Mouse (Mus musculus): ENCODE measurements around the gene Cckar. TPM values are rescaled to one million over a fixed set of nuclear protein-coding genes. Genes with fewer than 3 reads are reported as not detected.
A peak's percentile ranks its signal among the peaks of the same experiment; 100 is the strongest.
"Not testable (repeated sequence)": the region's sequence is repeated elsewhere in the genome, so short reads cannot be mapped to it uniquely, and the experiment has no call there.

Cckar gene
- total RNA-seq, 2 experiments from 2014 or later = 0.14 to 0.32 TPM

DNA sequence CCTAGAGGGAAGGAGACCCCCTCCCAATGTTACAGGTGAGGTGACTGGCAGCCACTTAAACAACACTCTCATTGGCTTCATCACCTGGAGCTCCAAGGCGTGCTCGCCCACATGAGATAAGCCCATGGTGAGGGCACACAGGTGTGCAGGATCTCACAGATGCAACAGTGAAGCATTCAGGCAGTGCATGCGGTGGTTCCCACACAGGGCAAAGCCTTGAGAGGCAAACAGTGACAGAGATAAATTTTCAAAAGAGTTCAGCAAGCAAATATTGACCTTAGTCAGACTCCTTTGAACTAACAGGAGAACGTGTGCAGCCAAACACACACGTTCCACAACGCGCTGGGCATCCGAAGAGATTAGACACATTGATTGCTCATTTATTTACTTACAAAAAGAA lies 30.8 kb downstream of the Cckar start:
- intact Hi-C loops (cut with DNase I) = no loop called here
- no peak for DNase-seq (ENCODE audit: low spot score in 2 of 2)

DNA sequence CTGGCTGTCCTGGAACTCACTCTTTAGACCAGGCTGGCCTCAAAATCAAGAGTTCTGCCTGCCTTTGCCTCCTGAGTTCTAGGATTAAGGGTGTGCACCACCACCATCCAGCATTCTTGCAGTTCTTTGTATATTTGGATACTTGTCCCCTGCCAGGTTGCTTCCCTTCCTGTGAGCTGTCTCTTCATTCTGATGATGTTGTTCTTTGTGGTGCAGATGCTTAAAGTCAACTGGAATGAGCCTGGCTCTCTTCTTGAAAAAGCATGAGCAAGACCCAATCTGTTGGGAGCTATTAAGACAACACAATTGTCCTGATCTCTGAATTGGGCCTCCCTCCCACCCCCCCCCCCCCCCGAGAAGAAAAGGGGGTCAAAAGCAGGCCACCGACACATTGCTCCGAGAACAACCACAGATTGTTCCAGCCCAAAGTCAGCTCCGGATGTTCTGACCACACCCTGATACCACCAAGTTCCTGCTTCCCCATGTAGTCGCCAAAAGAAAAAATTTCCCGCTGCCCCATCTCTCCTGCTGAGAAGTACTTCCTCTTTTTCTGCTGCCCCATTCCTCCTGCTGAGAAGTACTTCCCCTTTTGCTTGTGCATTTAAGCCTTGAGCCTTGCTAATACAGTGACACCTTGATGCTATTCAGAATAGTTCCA lies 33.9 kb downstream of the Cckar start:
- DNase-seq (ENCODE audit: low spot score in 2 of 2); intact Hi-C loops (cut with DNase I): not testable (repeated sequence)

DNA sequence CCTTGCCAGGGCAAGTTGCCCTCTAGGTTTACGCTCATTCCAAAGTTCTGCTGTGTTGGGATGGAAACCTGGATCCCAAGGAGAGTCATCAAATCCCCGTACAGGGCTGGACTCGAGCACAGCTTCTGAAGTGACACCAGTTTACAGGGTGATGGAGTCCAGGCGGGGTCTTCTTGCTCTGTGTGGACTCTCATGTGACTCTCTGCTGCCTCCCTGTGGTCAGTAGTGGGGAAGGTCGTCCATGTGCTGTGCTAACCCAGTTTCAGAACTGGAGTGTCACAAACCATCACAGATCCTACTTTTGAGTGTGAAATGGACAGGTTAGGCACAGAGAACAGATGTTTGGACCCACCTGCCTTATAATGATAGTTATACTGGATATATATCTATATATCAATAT lies 35.2 kb downstream of the Cckar start:
- intact Hi-C loops (cut with DNase I) = no loop called here
- peak; percentile 58 to 69 for DNase-seq (ENCODE audit: low spot score in 2 of 2)

DNA sequence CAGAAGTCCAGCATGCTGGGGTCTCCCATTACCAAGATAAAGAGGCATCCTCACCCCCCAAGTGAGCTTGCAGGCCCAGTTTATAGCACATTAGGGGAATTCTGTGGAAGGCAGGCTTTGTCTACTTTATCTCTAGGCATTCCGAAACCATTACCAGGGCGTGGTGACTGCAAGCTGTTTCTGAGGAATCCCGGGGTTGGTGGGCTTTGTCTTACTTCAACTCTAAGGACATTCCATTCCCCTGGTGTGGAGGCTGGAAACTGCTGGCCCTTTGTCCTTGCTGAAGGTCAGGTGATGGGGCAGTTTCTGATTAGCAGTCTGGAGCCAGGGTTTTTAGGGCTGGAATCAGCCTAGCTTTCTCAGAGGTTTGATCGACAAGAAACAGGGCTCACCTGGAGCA lies 36.0 kb downstream of the Cckar start:
- DNase-seq (ENCODE audit: low spot score in 2 of 2) = no peak
- intact Hi-C loops (cut with DNase I) = no loop called here

DNA sequence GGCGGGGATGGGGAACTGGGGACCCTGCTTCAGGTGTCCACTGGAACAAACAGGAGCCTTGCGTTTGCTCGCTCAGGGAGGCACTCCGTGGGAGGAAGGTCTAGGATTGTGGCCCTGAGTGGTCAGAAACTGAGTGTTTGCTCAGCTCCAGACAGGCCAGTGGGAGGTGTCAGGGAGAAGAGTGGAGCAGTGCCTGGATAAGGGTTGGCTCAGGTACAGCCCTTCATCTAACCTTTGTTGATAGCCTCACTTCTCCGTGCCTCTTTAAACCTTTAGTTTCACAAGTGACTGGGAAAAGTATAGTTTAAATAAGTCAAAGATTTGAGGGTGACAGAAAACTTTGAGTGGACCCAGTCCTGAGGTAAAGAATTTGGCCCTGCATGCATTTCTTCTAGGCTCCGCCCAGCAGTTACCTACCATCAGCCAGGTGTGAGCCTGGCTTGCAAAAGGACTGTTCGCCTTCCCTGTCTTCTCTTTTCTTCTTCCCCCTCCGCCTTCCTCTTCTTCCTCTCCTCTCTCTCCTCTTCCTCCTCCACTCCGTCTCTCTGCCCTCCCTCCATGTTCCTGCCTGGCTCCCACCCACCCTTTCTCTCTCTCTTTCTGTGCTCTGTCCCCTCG lies 37.1 kb downstream of the Cckar start:
- intact Hi-C loops (cut with DNase I) = no loop called here
- DNase-seq (ENCODE audit: low spot score in 2 of 2) = no peak

DNA sequence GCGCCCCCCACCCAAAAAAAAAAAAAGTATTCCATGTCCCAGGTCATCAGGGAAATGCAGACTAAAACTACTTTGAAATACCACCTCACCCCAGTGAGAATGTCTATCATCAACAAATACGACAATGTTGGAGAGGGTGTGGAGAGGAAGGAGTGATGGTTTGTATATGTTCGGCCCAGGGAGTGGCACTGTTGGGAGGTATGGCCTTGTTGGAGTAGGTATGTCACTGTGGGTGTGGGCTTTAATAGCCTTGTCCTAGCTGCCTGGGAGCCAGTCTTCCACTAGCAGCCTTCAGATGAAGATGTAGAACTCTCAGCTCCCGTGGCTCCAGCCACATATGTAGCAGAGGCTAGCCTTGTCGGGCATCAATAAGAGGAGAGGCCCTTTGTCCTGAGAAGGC lies 39.5 kb downstream of the Cckar start:
- no peak for DNase-seq (ENCODE audit: low spot score in 2 of 2)
- intact Hi-C loops (cut with DNase I) = no loop called here

DNA sequence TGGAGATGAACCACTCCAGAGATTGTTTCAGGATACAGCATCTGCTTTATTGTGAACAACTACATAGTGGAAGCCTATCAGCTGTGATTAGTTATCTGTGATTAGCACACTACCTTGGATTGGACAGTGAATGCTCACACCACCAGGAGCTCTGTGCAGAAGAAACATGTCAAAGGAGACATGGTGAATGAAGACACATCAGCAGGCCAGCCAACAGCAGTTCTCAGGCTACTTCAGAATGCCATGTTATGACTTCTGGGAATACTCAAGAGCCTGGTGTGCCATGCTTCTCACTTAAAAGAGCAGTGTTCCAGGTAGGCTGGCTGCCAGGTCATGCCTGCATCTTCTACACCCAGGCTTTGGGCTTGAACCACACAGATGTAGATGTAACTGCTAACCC lies 43.8 kb downstream of the Cckar start:
- intact Hi-C loops (cut with DNase I) = no loop called here
- DNase-seq (ENCODE audit: low spot score in 2 of 2) = no peak

DNA sequence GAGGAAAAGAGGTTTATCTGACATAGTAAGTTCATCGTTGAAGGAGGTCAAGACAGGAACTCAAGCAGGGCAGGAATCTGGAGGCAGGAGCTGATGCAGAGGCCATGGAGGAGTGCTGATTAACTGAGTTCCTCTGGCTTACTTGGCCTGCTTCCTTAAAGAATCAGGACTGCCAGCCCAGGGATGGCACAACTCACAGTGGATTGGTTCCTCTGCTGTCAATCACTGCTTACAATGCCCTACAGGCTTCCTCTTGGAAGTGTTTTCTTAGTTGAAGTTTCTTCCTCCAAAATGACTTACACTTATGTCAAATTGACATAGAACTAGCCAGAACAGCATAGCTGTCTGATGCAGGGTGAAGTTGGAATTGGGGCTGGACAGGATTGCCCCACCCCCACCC lies 45.1 kb downstream of the Cckar start:
- DNase-seq (ENCODE audit: low spot score in 2 of 2) = no peak
- intact Hi-C loops (cut with DNase I) = no loop called here

GRCm38 (mm10) chr5:53661508-53661907 lies 46.0 kb downstream of the Cckar start:
- intact Hi-C loops (cut with DNase I) = no loop called here
- DNase-seq (ENCODE audit: low spot score in 2 of 2) = no peak

- intact Hi-C loops (cut with DNase I) = no loop called here
- DNase-seq (ENCODE audit: low spot score in 2 of 2) = peak in 1 of 2 experiments; percentile 10
Measured at GRCm38 (mm10) chr5:53657925-53658324, 49.6 kb downstream of the Cckar start.

- intact Hi-C loops (cut with DNase I) = no loop called here
- no peak for DNase-seq (ENCODE audit: low spot score in 2 of 2)
Measured at GRCm38 (mm10) chr5:53656596-53656995, 50.9 kb downstream of the Cckar start.

Other genes with a start within 250 kb of the Cckar start
- 10 to 100 TPM; 23.8 to 26.4 TPM for gene Rbpj, start 241.6 kb downstream of the Cckar start, total RNA-seq (2021)
- 10 to 100 TPM; 40.6 to 43.5 TPM for gene Tbc1d19, start 101.9 kb upstream of the Cckar start, total RNA-seq (2021)

All from left cerebral cortex, postnatal 25 days (tissue).